In the genomic region with DNA sequence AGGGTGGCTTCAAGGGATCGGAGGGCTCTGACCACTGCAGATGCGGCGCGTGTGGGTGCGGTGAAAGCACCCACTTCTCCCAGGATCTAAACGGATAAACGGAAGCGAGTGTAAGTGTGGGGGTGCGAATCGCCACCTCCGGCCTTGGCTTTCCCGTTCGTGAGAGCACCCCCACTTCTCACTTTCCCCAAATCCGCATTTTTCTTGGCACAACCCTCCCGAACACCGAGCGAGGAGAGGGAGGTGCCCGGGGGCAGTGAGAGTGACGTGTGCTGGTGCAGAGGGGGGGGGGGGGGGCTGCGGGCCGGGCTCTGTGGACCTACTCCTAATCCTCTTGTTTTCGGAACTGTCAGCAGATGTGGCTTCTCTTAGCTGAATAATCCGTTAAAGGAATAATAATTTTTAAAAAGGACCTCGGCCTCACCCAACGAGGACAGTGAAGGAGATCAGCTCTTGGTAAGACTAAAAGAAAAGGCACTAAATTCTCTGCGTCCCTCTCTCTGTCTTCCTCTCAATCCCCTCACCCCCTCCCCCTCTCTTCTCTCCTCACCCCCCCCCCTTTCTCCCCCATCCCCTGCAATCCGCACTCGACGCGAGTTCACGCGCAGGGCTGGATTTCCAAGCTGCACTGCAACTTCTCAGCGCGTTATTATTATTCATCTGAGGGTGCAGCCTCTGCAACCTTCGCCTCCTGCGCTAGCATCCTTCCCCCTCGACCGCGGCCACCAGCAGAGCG, we compare ENCODE assay signal across 8 mouse cellular contexts.
A peak's percentile ranks its signal among the peaks of the same experiment; 100 is the strongest.
DNase-seq lines count a peak whose midpoint lies in the region; ATAC-seq and TF ChIP-seq lines count a peak whose summit lies in the region.

No protein-coding gene starts in this region.

- peak overlapping the region; percentile 51 for H3K4me3 ChIP-seq in heart, embryonic 11.5 days (ENCODE audit: low read depth, low read length)
- H3K4me3 ChIP-seq in embryonic fibroblast, embryonic 13.5 days (ENCODE audit: insufficient read depth, low read length): peak overlapping the region; percentile 41
- peak overlapping the region; percentile 91 for H3K4me3 ChIP-seq in midbrain, embryonic 13.5 days (replicated peaks)

- no peak for ATAC-seq in heart, embryonic 11.5 days (replicated peaks; ENCODE audit: insufficient number of reproducible peaks, low FRiP score, low TSS enrichment)
- peak; percentile 66 for ATAC-seq in midbrain, embryonic 13.5 days

- no peaks in the 10 kb centered on the region for H3K36me3 ChIP-seq in heart, embryonic 11.5 days (ENCODE audit: control insufficient read depth, insufficient read depth, low read length)
- H3K36me3 ChIP-seq in midbrain, embryonic 13.5 days: peaks cover 27% of the 10 kb centered on the region

- H3K9me3 ChIP-seq in heart, embryonic 11.5 days (replicated peaks; ENCODE audit: control insufficient read depth, low read length): no peaks in the 10 kb centered on the region
- H3K9me3 ChIP-seq in midbrain, embryonic 13.5 days: no peaks in the 10 kb centered on the region

- under 1% methylated on average over 38 of the region's 40 CpGs for WGBS in heart, embryonic 11.5 days (ENCODE audit: insufficient replicate concordance)
- under 1% methylated on average over 40 of the region's 40 CpGs for WGBS in midbrain, embryonic 13.5 days

- no peak for DNase-seq in heart, postnatal 4 days
- peak; percentile 60 for DNase-seq in R1 (ENCODE audit: low read depth, low spot score)
- DNase-seq in layer of hippocampus, adult 8-10 months (ENCODE audit: low spot score in 2 of 2): peak; percentile 68 to 79
- no peak for DNase-seq in ovary, adult 18-20 months (ENCODE audit: low spot score)
- DNase-seq in urinary bladder, postnatal 36 days (ENCODE audit: low spot score in 2 of 2): no peak

- peak overlapping the region; percentile 89 for H3K4me2 ChIP-seq in heart, embryonic 11.5 days
- peak overlapping the region; percentile 98 for H3K4me2 ChIP-seq in midbrain, embryonic 13.5 days (replicated peaks)

- H3K9ac ChIP-seq in heart, embryonic 11.5 days (ENCODE audit: low read depth, low read length): no peak overlapping the region
- H3K9ac ChIP-seq in midbrain, embryonic 13.5 days (replicated peaks): peak overlapping the region; percentile 100

- peaks cover 93% of the 10 kb centered on the region for H3K27me3 ChIP-seq in heart, embryonic 11.5 days (ENCODE audit: control insufficient read depth, insufficient read depth, low read length)
- no peaks in the 10 kb centered on the region for H3K27me3 ChIP-seq in midbrain, embryonic 13.5 days

- TF ChIP-seq POLR2A in embryonic fibroblast, embryonic 13.5 days (IDR thresholded peaks at IDR 0.05; ENCODE audit: low read depth, low read length): no peak

- no peak for TF ChIP-seq CTCF in embryonic fibroblast, embryonic 13.5 days (IDR thresholded peaks at IDR 0.05; ENCODE audit: borderline replicate concordance, insufficient read depth, low read length)

- H3K4me1 ChIP-seq in heart, embryonic 11.5 days (ENCODE audit: control insufficient read depth, insufficient read depth, low read length): peaks cover 14% of the 10 kb centered on the region
- H3K4me1 ChIP-seq in embryonic fibroblast, embryonic 13.5 days (ENCODE audit: control insufficient read depth, insufficient read depth, low read length): no peaks in the 10 kb centered on the region; the same call in none of the 2 replicates
- H3K4me1 ChIP-seq in midbrain, embryonic 13.5 days (replicated peaks): peaks cover 54% of the 10 kb centered on the region

- H3K27ac ChIP-seq in heart, embryonic 11.5 days (ENCODE audit: low read depth, low read length): no peak overlapping the region
- H3K27ac ChIP-seq in embryonic fibroblast, embryonic 13.5 days (ENCODE audit: insufficient read depth, low read length): no peak overlapping the region
- H3K27ac ChIP-seq in midbrain, embryonic 13.5 days: peak overlapping the region; percentile 100

Comparison
In these comparisons a context has a peak if more than half of its experiments do, and no peak if none do; other contexts are left out.
1. H3K4me3 ChIP-seq: peak in every context shown above with its lines; median percentile 91 in midbrain, embryonic 13.5 days; 51 in heart, embryonic 11.5 days; 41 in embryonic fibroblast, embryonic 13.5 days.
2. DNase-seq: peak in R1 (single experiment) and layer of hippocampus, adult 8-10 months (2 of 2); none in heart, postnatal 4 days (single experiment), ovary, adult 18-20 months (single experiment) and urinary bladder, postnatal 36 days (0 of 2).